Mouse (Mus musculus) embryonic facial prominence, embryonic 13.5 days (tissue): Measurements from ENCODE around the gene Isyna1. TPM values are rescaled to one million over a fixed set of nuclear protein-coding genes. Genes with fewer than 3 reads are reported as not detected.
A peak's percentile ranks its signal among the peaks of the same experiment; 100 is the strongest.

ENCODE experiments used
- ATAC-seq: fragments of 200-750 bp; cut with Nextera tagmentation; 2 replicates; pipeline ENCODE4 v1.8.0; 2017; ENCODE audit warnings: low read depth; ENCODE audit not compliant: insufficient number of reproducible peaks, insufficient read depth, low FRiP score, low TSS enrichment
- H3K27ac ChIP-seq: fragments of 300-500 bp; sonication (generic); 2 replicates; pipeline ENCODE4 v1.5.1; 2015; ENCODE audit warnings: moderate library complexity, mild to moderate bottlenecking, inconsistent platforms
- H3K27me3 ChIP-seq: fragments of 300-500 bp; sonication (generic); 2 replicates; pipeline ENCODE4 v1.6.1; 2015; ENCODE audit warnings: mild to moderate bottlenecking, inconsistent platforms
- H3K36me3 ChIP-seq: fragments of 300-500 bp; sonication (generic); 2 replicates; pipeline ENCODE4 v1.6.1; 2015; ENCODE audit warnings: mild to moderate bottlenecking, inconsistent platforms
- H3K4me1 ChIP-seq: fragments of 300-500 bp; sonication (generic); 2 replicates; pipeline ENCODE4 v1.6.1; 2015; ENCODE audit warnings: inconsistent platforms
- H3K4me2 ChIP-seq: fragments of 300-500 bp; sonication (generic); 2 replicates; pipeline ENCODE4 v1.6.1; 2015; ENCODE audit warnings: moderate library complexity, mild to moderate bottlenecking, inconsistent platforms
- H3K4me3 ChIP-seq: fragments of 300-500 bp; sonication (generic); 2 replicates; pipeline ENCODE4 v1.5.1; 2015; ENCODE audit warnings: mild to moderate bottlenecking, inconsistent platforms
- H3K9ac ChIP-seq: fragments of 300-500 bp; sonication (generic); 2 replicates; pipeline ENCODE4 v1.6.1; 2015; ENCODE audit warnings: mild to moderate bottlenecking, inconsistent platforms
- H3K9me3 ChIP-seq: fragments of 300-500 bp; sonication (generic); 2 replicates; pipeline ENCODE4 v1.6.1; 2016; ENCODE audit warnings: inconsistent platforms
- WGBS: fragments of 180-500 bp; shearing (Covaris S2); methylation state at CpG from one replicate; pipeline ENCODE4 v1.1.7; 2015; ENCODE audit warnings: mixed read lengths; 5-methylcytosine and 5-hydroxymethylcytosine counted together
- polyA plus RNA-seq: library from polyadenylated mRNA; unstranded; fragments of >200 nt; fragmentation: Nextera tagmentation; extraction: Ambion mirVana; gene quantifications from 2 replicates; pipeline ENCODE4 v1.2.1, GENCODE M21; 2015

Isyna1 gene
- polyA plus RNA-seq, 1 experiment from 2014 or later: 166 TPM

GRCm38 (mm10) chr8:70560564-70560963, 33.6 kb upstream of the Isyna1 start:
- H3K4me1 ChIP-seq: peaks cover 16% of the 10 kb centered on the region
- no peak overlapping the region for H3K4me2 ChIP-seq
- no peak overlapping the region for H3K4me3 ChIP-seq
- H3K27me3 ChIP-seq: no peaks in the 10 kb centered on the region
- no peak overlapping the region for H3K9ac ChIP-seq
- no peak overlapping the region for H3K27ac ChIP-seq
- WGBS: 73% methylated on average over 3 of the region's 3 CpGs
- no peak for ATAC-seq
- H3K9me3 ChIP-seq: no peaks in the 10 kb centered on the region
- peaks cover 11% of the 10 kb centered on the region for H3K36me3 ChIP-seq

GRCm38 (mm10) chr8:70561357-70561756, 32.8 kb upstream of the Isyna1 start:
- Histone ChIP-seq H3K36me3 (peaks cover 13% of the 10 kb centered on the region), H3K9ac (no peak overlapping the region), H3K27me3 (no peaks in the 10 kb centered on the region), H3K27ac (no peak overlapping the region), H3K4me3 (no peak overlapping the region), H3K9me3 (no peaks in the 10 kb centered on the region), H3K4me2 (no peak overlapping the region), H3K4me1 (peaks cover 19% of the 10 kb centered on the region)
- no peak for ATAC-seq
- 75% methylated on average over 4 of the region's 4 CpGs for WGBS

GRCm38 (mm10) chr8:70561809-70562535, 32.2 kb upstream of the Isyna1 start:
- no peak for ATAC-seq
- H3K4me3 ChIP-seq: no peak overlapping the region
- H3K9me3 ChIP-seq: no peaks in the 10 kb centered on the region
- H3K36me3 ChIP-seq: peaks cover 13% of the 10 kb centered on the region
- WGBS: 71% methylated on average over 7 of the region's 7 CpGs
- H3K9ac ChIP-seq: no peak overlapping the region
- H3K4me1 ChIP-seq: peaks cover 19% of the 10 kb centered on the region
- H3K27ac ChIP-seq: no peak overlapping the region
- H3K4me2 ChIP-seq: no peak overlapping the region
- no peaks in the 10 kb centered on the region for H3K27me3 ChIP-seq

GRCm38 (mm10) chr8:70562802-70563201, 31.4 kb upstream of the Isyna1 start:
- H3K27me3 ChIP-seq: no peaks in the 10 kb centered on the region
- H3K9me3 ChIP-seq: no peaks in the 10 kb centered on the region
- H3K4me2 ChIP-seq: no peak overlapping the region
- H3K9ac ChIP-seq: no peak overlapping the region
- 85% methylated on average over 3 of the region's 3 CpGs for whole genome bisulfite sequencing
- H3K4me1 ChIP-seq: peaks cover 19% of the 10 kb centered on the region
- ATAC-seq: no peak
- peaks cover 11% of the 10 kb centered on the region for H3K36me3 ChIP-seq
- no peak overlapping the region for H3K27ac ChIP-seq
- H3K4me3 ChIP-seq: no peak overlapping the region

GRCm38 (mm10) chr8:70563763-70564387, 30.3 kb upstream of the Isyna1 start:
- Histone ChIP-seq H3K4me2 (no peak overlapping the region), H3K4me3 (no peak overlapping the region), H3K9ac (no peak overlapping the region), H3K27ac (no peak overlapping the region), H3K27me3 (no peaks in the 10 kb centered on the region), H3K36me3 (peaks cover 11% of the 10 kb centered on the region), H3K9me3 (no peaks in the 10 kb centered on the region), H3K4me1 (peaks cover 13% of the 10 kb centered on the region)
- no peak for ATAC-seq
- 91% methylated on average over 6 of the region's 6 CpGs for WGBS

- Histone ChIP-seq H3K9me3 (no peaks in the 10 kb centered on the region), H3K36me3 (peaks cover 14% of the 10 kb centered on the region), H3K4me2 (no peak overlapping the region), H3K4me3 (no peak overlapping the region), H3K4me1 (peaks cover 13% of the 10 kb centered on the region), H3K9ac (0 out of 2 replicates have a peak overlapping the region, but pooled peaks have one; percentile 32), H3K27ac (no peak overlapping the region), H3K27me3 (no peaks in the 10 kb centered on the region)
- ATAC-seq: no peak
- 77% methylated on average over 3 of the region's 3 CpGs for WGBS
These were observed 29.4 kb upstream of the Isyna1 start for GRCm38 (mm10) chr8:70564696-70565235.

- no peak for ATAC-seq
- Histone ChIP-seq H3K9me3 (no peaks in the 10 kb centered on the region), H3K9ac (no peak overlapping the region), H3K27me3 (no peaks in the 10 kb centered on the region), H3K36me3 (peaks cover 18% of the 10 kb centered on the region), H3K27ac (0 out of 2 replicates have a peak overlapping the region, but pooled peaks have one; percentile 12), H3K4me1 (peaks cover 13% of the 10 kb centered on the region), H3K4me3 (no peak overlapping the region), H3K4me2 (no peak overlapping the region)
- WGBS: 40% methylated on average over 3 of the region's 3 CpGs
These were observed 28.6 kb upstream of the Isyna1 start for GRCm38 (mm10) chr8:70565561-70565960.

- Histone ChIP-seq H3K9me3 (no peaks in the 10 kb centered on the region), H3K4me2 (no peak overlapping the region), H3K27ac (no peak overlapping the region), H3K9ac (no peak overlapping the region), H3K27me3 (no peaks in the 10 kb centered on the region), H3K4me1 (peaks cover 8% of the 10 kb centered on the region), H3K36me3 (peaks cover 35% of the 10 kb centered on the region), H3K4me3 (no peak overlapping the region)
- ATAC-seq: no peak
These were observed 23.8 kb upstream of the Isyna1 start for GRCm38 (mm10) chr8:70570360-70570759.

- Histone ChIP-seq H3K4me2 (no peak overlapping the region), H3K4me3 (no peak overlapping the region), H3K36me3 (peaks cover 33% of the 10 kb centered on the region), H3K9me3 (no peaks in the 10 kb centered on the region), H3K9ac (0 out of 2 replicates have a peak overlapping the region, but pooled peaks have one; percentile 27), H3K4me1 (peaks cover 4% of the 10 kb centered on the region; the same call in 1 of the 2 replicates), H3K27ac (no peak overlapping the region), H3K27me3 (no peaks in the 10 kb centered on the region)
- ATAC-seq: no peak
- WGBS: 82% methylated on average over 6 of the region's 6 CpGs
These were observed 23.2 kb upstream of the Isyna1 start for GRCm38 (mm10) chr8:70570990-70571389.

- Histone ChIP-seq H3K4me1 (peaks cover 4% of the 10 kb centered on the region; the same call in 1 of the 2 replicates), H3K27me3 (no peaks in the 10 kb centered on the region), H3K27ac (no peak overlapping the region), H3K9ac (no peak overlapping the region), H3K4me2 (no peak overlapping the region), H3K4me3 (no peak overlapping the region), H3K9me3 (no peaks in the 10 kb centered on the region), H3K36me3 (peaks cover 48% of the 10 kb centered on the region)
- no peak for ATAC-seq
These were observed 19.9 kb upstream of the Isyna1 start for GRCm38 (mm10) chr8:70574302-70574701.

GRCm38 (mm10) chr8:70574915-70575314, 19.3 kb upstream of the Isyna1 start:
- no peak overlapping the region for H3K27ac ChIP-seq

GRCm38 (mm10) chr8:70577207-70577606, 17.0 kb upstream of the Isyna1 start:
- H3K4me2 ChIP-seq: no peak overlapping the region
- H3K9ac ChIP-seq: 0 out of 2 replicates have a peak overlapping the region, but pooled peaks have one; percentile 36
- 93% methylated on average over 3 of the region's 3 CpGs for WGBS
- no peak overlapping the region for H3K27ac ChIP-seq
- no peaks in the 10 kb centered on the region for H3K27me3 ChIP-seq
- peaks cover 66% of the 10 kb centered on the region for H3K36me3 ChIP-seq
- H3K9me3 ChIP-seq: no peaks in the 10 kb centered on the region
- H3K4me3 ChIP-seq: no peak overlapping the region
- ATAC-seq: no peak
- no peaks in the 10 kb centered on the region for H3K4me1 ChIP-seq

More at GRCm38 (mm10) chr8:70574915-70575314, 19.3 kb upstream of the Isyna1 start:
- no peak overlapping the region for H3K4me3 ChIP-seq
- ATAC-seq: no peak
- WGBS: 90% methylated on average over 4 of the region's 4 CpGs
- no peaks in the 10 kb centered on the region for H3K9me3 ChIP-seq
- H3K4me1 ChIP-seq: peaks cover 4% of the 10 kb centered on the region; the same call in 1 of the 2 replicates
- H3K36me3 ChIP-seq: peaks cover 45% of the 10 kb centered on the region
- no peaks in the 10 kb centered on the region for H3K27me3 ChIP-seq
- no peak overlapping the region for H3K4me2 ChIP-seq
- H3K9ac ChIP-seq: no peak overlapping the region
